Mouse (Mus musculus) testis, postnatal 14 days (tissue): ENCODE data around the gene Rer1.

ENCODE experiments used
- DNase-seq: peaks from one replicate; pipeline ENCODE4 v3.0.0; 2021; ENCODE audit warnings: low spot score

Gene Rer1

DNA sequence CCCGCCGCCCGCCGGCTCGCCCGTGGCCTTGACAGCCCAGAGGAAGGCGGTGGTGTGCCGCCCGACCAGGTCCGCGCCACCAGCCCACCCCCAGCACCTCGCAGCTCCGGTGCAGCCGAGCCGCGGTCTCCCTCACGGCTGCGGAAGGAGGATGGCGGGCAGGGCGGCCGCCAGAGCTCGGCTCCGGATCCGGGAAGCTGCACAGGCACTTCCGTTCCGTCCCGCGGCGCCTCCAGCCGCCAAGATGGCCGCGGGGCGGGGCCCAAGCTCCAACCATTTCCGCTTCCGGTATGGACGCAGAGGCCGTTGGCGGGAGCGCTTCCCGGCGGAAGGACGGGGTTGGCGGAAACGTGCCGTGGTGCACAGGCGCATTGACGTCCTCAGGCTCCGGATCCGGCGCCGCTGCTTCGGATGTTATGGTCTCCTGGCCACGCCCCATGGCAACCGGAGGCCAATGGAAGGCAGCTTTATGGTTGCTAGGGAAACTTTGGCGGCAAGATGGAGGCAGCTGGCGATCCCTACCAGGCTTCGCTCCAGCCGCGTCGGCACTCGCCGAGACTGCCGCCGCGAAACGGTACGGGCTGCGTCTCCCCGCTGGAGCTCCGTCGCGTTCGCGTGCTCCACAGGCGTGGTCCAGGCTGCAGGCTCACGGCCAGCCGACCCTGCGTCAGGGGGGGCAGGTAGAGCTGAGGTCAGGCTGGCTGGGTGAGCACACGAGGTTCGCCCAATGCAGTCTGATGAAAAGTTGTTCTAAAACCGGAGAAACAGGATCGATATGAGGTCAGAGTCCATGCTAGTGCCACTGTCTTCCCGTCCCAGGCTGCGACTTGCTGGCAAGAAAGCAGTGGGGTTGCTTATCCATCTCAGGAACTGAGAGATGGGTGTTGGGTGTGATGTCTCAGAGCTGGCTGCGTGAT, at the start of gene Rer1, which contains the start of gene Morn1:
Rer1 (minus strand) TSS at position 275 of the 917 bp plus-strand sequence.
Morn1 (plus strand) TSS at position 470 of the 917 bp plus-strand sequence.
- peak; percentile 99 for DNase-seq

DNA sequence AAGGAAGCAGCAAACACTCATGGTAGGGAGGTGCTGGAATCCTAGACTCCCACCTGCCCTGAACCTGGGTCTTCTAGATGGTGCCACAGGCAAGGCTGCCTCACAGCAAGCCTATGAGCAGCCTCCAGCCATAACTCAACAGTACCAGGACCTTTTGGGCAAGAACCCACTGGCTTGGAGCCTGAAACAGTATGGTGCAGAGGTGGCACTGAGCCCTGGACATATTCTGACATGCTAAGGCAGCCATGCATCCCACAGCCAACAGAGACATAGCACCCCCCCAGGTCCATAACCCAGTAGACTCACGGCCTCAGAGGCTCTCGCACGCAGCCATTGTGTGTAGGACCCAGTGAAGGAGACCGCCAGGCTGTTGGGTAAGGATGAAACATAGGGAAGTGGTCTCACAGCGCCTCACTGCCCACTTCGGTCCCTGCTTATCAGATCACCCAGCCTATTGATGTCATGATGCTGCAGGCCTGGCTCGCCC, 48.5 kb upstream of the Rer1 start:
- no peak for DNase-seq

DNA sequence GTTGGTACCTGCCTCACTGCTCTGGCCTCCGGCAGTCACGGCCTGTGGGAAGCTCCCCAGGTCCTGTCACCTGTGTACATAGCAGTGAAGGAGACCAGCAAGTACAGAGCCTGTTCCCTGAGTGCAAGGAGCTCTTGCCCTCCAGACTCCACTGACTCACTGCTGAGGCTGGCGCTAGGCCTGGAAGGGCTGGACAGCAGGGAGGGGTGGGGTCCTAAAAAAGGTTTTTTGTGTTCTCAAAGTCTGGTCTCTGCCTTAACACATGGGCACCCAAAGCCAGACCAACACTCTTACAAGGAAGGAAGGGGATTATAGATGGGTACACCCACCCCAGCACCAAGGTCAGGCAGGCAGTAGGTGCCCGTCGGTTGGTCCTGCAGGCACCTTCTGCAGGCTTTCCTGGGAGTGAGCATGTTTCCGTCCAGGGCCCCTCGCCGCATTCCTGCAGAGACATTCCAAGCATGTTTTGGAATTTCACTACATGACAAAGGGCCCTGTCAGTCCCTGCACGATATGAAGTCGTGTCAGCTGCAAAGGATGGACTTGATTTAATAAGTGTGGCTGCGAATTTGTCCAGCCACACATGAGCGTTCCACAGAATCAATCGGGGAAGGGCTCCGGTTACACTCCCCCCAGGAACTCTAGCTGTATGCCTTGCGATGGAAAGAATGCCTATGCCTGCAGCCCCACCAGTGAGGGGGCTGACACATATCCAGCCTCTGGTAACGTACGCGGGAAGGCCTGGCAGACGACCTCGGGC, 47.7 kb upstream of the Rer1 start:
- no peak for DNase-seq

DNA sequence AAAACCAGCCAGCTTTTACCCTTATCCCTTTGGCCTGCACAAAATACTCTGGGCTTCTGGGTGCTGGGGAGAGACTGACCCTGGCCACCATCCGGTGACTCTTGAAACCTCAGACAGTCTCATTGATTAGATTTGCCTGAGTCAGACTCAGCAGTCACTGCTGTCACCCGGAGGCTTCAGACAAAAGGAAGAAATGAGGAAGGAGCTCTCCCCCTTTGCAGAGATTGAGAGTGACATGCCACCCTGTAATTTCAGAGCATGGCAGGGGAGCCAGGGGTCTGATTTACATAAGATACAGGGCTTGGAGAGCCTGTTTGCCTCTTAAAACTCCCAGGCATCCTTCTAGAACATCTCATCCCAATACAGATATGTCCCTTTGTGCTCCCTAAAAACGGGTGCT, 47.0 kb upstream of the Rer1 start:
- no peak for DNase-seq

DNA sequence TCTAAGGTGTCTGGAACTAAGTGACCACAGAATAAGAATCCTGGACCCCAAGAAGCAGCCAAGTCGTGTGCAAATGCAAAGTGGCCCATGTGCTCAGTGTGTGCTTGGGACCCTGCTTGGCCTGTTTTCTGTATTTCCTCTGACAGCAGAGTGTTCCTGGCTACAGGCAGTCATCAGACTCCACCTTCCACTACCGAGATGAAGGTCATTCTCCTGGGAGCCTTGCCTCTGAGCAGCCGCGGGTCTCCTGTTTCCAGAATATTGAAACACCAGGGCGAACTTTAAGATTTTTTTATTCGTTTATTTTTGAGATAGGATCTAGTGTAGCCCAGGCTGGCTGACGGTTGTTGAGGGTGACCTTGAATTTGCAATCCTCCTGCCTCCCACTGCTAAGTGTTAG, 44.4 kb upstream of the Rer1 start:
- no peak for DNase-seq

DNA sequence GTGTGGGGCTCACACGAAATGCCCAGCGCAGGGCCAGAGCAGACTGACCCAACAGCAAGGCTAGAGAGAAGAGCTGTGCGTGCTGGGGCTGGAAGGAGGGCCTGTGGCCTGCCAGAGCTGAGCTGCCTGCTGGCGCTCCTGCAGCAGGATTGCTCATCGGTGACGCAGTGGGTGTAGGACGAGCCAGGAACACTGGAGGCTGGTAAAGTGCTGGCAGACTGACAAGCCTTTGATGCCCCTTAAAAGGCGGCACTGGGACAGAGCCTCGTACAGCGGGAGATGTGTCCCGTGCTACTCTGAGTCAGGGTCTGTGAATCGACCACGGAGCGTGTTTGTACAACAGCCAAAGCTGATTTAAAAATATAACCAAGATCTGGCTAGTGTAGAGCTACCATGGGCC, 43.8 kb upstream of the Rer1 start:
- peak; percentile 72 for DNase-seq

DNA sequence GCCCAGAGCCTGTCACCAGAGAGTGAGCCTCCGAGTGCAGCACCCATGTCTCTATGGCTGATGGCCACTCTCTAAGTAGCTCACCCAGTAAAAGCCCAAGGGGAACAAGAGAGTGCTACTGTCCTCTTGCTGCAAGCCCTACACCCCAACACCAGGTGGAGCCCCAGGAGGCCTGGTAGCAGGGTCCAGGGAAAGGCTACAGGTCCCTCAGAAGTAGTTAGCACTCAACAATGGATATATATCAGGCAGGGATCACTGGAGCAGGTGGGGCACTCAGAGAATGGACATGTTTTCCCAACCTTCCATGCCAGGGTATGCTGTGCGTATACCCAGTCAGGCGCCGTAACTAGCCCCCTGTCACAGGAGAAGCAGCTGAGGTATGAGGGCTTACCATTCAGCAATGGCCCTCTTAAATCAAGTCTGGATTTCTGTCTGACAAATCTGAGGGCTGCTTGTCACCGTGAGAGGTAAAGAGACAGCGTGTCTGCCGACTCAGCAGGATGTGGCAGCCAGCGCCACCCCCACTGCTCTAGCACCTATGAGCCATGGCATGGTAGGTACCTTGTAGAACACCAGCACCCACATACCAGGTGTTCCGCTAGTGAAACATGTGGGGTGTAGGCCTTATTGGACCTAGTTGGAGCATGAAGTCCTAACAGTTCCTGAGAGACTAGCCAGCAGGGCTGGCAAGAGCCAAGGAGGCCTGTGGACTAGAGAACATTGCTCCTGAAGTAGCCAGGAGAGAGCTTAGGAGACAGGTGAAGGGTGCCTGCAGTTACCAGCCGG, 43.1 kb upstream of the Rer1 start:
- no peak for DNase-seq

DNA sequence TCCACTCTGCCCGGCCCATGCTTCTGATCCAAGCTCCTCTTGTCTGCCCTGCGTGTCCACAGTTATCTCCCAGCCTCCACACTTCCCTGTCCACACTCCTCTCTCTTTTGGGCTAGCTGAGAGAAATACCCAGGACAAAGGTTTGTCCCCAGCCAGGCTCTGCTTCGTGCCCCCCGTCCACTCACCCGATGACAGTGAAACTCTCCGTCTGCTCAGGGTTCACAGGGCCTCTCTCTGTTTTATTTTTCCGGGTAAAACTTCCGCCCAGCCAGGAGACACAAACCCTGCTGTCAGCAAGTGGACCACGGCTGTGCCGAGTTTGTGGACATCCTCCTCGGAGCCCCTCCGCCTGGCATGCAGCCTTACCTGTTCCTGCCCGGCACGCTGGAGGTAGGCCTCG, 42.2 kb upstream of the Rer1 start:
- DNase-seq = no peak

DNA sequence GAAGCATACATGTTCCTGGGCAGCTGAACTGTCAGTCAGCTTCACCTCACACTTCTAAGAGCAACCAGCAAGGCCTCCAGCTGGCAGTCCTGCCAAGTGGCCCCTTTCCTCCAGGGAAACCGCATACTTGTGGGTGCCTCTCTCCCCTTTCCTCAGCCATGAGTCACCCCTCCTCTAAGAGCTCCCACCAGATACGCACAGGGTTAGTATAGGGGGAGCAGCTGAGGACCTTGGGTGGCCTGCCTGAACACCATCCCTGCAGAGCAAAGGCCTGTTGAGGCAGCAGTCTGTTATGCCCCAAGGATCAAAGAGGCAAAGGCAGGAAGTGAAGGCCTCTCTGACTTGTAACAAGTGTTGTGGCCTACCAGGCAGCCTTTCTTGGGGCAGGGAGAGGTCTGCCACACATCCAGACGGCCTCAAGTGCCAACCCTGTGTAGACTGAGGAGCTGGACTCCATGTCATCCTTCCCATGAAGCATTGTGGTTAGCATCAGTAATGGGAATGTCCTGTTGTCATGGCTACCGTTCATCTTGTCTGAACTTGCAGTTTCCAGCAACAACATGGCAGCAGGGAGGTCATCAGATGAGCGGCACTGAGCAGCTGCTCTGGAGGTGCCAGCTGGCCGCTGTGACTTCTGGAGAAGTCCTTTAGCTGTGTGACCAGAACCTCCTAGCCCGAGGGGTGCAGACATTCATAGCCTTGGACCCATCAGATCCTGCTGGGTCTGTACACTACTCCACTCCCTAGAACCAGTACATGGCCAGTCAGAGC, 40.6 kb upstream of the Rer1 start:
- no peak for DNase-seq

DNA sequence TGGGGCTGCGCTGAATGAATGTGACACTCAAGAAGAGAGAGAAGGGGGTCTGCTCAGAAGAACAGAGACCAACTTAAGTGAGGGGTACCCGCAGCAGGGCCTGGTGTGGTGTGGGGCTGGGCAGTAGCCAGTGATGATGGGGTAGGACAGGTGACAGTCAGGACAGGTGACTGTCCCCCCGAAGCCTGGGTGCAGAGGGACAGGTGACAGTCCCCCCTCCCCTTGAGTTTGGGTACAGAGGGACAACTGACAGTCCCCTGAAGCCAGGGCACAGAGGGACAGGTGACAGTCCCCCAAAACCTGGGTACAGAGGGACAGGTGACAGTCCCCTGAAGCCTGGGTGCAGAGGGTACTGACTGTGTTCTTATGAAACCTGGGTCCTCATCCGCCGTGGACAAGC, 40.0 kb upstream of the Rer1 start:
- DNase-seq = no peak

DNA sequence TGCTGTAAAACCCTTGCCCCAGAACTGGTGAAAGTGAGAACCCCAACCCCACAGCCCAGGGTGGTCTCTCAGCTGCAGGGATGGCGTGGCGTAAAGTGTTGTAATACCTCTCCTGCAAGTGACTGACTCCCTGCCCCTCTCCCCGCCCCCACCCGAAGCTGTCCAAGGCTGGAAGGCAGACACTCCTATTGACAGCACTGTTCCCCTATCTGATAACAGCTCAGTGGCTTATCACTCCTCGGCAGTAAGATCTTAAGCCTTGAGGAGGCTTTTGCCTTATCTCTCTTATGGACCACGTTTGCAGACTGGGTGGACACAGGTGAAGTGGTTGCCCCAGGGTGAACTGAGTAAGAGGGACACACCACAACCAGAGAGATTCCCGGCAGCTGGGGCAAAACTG, 39.1 kb upstream of the Rer1 start:
- no peak for DNase-seq

DNA sequence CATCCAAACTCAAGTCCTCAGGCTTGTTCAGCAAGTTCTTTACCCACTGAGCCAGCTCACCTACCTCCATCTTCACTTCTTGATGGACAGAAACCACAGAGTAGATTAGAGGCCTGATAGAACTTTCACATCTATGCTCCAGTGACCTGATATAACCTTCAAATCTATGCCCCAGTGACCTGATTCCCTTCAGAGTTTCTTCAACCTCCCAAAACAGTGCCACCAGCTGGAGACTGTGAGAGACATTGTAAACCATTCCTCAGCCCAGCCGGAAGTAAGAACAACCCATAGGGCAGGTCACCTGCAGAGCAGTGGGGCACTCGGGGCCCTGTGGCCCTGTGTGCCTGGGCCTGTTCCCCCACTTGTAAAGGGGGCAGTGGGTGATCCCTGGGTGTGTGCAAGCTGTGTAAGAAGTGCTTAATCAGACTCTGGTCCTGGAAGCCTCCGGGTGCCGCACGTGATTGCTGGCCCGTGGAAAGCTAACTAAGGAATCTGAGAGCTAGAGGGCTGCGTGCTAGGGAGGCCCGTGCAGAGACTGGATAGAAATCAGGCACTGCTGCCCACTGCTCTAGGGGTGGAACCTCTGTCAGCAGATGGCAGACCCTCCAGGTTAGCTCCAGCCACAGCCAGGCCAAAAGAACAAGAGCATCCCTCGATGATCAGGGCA, 37.8 kb upstream of the Rer1 start:
- DNase-seq = no peak

DNA sequence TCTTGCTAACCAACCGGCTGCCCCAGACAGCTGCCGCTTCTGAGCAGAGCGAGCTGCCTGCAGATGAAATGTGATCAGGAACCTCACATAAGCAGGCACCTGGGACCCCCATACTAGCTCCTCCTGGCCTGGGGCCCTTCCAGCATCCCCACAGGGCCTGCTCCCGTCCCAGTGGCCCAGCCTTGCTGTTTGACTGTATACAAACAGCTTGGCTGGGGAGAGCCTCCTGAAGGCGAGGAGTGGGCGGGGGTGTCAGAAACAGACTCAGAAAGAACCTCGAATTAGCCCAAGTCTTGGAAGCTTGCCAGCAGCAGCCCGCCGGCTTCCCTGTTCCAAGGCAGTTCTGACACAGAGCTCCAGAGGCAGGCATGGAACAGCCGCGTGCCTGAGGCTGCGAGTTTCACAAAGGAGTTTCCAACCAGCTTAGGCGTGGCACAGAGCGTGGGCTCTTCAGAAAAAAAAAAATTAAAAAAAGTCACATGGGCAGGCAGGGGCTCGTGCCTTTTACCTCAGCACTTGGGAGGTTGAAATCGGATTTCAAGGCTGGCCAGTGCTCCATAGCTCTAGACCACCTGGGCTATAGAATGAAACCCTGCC, 36.4 kb upstream of the Rer1 start:
- DNase-seq = peak; percentile 62

DNA sequence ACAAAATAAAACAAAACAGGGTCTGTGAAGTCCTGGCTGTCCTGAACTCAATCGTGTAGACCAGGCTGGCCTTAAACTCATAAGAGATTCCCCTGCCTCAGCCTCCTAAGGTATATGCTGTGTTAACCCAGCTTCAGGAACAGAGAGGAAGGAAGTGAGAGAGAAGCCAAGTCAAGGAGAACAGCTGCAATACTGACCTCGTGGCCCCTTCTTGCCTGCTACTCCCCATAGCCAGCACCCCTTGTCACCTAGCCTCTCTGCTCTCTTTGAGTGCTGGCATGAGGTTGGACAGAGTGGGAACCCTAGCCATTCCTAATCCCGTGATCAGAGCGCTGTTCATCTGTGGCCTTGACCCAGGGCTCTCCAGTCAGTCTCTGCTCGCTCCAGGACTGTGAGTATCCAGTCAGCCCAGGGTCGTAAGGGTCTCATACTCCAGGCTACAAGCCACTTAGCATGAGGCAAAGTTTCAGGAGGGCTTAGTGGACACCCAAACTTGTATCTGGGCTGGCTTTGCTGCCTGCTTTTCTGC, 35.8 kb upstream of the Rer1 start:
- DNase-seq = no peak

DNA sequence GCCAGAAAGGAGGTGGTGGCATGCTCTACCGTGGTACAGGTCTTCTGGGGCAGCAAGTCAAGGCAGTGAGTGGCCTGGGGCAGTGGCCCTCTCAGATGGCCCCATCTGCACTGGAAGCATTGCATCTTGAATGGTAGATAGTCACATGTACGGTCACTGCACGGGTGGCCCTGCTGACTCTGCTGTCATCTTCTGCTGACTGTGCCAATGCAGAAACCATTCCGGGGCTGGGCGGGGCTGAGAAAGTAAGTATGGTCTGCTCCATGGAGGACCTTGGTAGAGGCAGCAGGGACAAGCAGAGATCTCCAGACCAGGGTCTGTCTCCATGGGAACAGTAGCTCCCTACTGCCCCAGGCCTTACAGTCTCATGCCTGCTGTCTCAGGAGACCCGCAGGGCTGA, 35.0 kb upstream of the Rer1 start:
- DNase-seq = no peak

DNA sequence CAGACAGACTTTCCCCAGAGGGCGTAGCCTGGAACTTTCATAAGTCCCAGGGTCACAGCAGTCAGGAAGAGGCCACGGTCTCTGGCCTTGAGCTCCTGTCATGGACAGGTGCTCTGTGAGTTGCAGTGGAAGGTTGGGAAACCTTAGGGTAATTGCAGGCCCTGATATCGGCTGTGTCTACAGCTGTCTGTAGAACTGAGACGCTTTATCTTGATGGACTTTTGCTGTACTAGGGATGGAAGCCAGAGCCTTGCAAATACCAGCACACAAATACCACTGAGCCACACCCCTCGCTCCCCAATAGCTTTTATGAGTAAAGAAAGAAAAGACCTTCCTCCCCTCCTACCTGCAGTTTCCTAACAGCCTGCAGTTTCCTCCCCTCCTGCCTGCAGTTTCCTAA, 34.4 kb upstream of the Rer1 start:
- no peak for DNase-seq

DNA sequence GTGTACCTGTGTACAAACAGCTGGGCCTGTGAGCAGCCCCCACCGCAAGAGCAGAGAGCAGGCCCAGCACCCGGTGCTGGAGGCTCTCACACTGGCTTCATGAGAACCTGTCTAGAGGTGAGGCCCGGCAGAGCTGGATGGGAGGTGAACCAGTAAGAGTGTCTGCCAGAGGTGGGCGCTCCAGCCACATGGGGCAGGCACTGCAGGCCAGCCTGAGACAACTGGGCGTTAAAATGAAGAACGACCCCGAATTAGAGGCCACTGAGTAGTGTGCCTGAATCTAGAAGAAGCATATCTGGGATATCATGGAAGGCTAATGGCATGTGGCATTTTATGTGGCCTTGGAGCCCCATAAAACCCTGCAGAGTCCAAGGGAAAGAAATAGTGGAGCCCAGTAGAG, 33.9 kb upstream of the Rer1 start:
- DNase-seq = no peak

DNA sequence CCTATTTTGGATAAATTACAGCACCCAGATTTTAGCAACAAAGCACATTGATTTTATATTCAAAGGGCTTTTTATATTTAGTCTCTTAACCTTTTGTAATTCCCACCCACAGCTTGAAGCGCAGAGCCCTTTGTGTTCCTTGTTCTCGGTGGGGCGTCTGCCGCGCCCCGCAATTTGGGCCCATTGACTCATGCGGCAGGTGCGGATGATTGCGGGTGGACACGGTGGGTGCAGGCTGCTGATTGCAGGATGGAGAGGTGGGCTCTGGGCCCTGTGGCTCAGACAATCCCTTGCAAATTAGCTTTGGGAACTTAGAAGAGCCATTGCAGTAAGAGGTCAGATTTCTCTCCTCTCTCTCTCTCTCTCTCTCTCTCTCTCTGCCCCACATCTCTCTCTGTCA, 32.1 kb upstream of the Rer1 start:
- no peak for DNase-seq

DNA sequence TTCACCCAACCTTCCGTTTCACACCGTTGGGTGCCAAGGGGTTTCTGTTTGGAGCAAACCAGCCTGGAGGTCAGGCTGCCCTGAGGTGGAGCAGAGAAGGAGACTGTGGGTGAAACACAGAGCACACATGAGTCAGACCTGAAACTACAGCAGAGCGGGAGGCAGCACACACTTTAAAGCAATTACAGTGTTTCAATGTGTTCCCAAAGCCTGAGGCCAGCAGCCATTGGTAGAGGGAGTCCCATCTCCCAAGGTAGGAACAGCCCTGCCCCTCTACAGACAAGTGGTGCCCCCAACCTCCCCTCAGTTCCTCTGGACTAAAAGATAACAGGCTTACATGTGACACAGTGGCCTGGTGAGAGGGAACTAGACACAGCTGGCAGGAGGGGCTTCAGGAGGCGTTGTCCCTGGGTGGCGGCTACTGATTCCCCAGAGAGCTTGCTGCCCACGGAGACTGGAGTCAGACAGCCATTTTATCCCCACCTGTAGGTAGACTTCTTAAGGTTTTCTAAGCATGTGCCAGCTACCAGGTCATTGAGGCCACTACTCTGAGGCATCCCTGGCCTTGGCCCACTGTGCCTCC, 31.3 kb upstream of the Rer1 start:
- DNase-seq = no peak

DNA sequence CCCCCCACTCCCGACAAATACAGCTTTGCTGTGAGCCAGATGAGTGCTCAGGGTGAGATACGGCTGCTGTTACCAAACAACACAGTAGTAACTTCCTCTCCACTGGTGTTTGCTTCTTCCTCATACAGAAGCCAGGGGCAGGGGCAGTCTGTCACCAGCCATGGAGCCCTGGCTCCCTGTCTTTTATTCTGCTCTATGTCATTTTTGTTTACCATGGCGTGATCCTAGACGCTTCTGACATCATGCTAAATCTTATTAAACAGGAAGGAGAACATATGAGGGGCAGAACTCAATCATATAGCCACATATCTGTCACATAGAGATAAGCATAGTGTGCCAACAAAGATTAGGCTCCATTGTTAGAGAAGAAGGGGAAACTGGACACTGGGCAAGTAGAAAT, 30.4 kb upstream of the Rer1 start:
- no peak for DNase-seq
